Mouse (Mus musculus): ENCODE measurements at regions not wholly inside any gene's neighbourhood (a gene's known extent, or its start where the extent isn't known, plus 50 kb on each side); places are given as distances from the start of the nearest gene placed in this dataset.

GRCm38 (mm10) chr2:64706646-64707177 is 318.1 kb downstream of the Grb14 start:
- no peak for DNase-seq (ENCODE audit: low spot score)
- Histone ChIP-seq H3K4me1 (replicated peaks; ENCODE audit: control insufficient read depth, insufficient read depth) (no peaks in the 10 kb centered on the region), H3K36me3 (ENCODE audit: control insufficient read depth, insufficient read depth, low read length) (no peaks in the 10 kb centered on the region), H3K4me2 (replicated peaks; ENCODE audit: low read depth) (no peak overlapping the region), H3K4me3 (ENCODE audit: low read depth, low read length) (no peak overlapping the region), H3K9ac (ENCODE audit: low read length) (no peak overlapping the region), H3K9me3 (ENCODE audit: control insufficient read depth, low read length) (no peaks in the 10 kb centered on the region), H3K27ac (replicated peaks) (no peak overlapping the region), H3K27me3 (ENCODE audit: control insufficient read depth, insufficient read depth, low read length) (no peaks in the 10 kb centered on the region)
- ATAC-seq (ENCODE audit: low FRiP score, low TSS enrichment), result no peak
- TF ChIP-seq CTCF (IDR thresholded peaks at IDR 0.05; ENCODE audit: low read depth), result no peak
- WGBS, result 74% methylated on average over 1 of the region's 1 CpGs

GRCm38 (mm10) chr2:64695974-64696373 is 328.8 kb downstream of the Grb14 start:
- H3K9ac ChIP-seq (ENCODE audit: low read length), result no peak overlapping the region
- no peak for ATAC-seq (ENCODE audit: low FRiP score, low TSS enrichment)
- no peak overlapping the region for H3K4me2 ChIP-seq (replicated peaks; ENCODE audit: low read depth)
- WGBS, result 68% methylated on average over 1 of the region's 1 CpGs
- TF ChIP-seq CTCF (IDR thresholded peaks at IDR 0.05; ENCODE audit: low read depth) (no peak), EP300 (optimal IDR thresholded peaks at IDR 0.05) (no peak)
- no peak for DNase-seq (ENCODE audit: low spot score)
- H3K4me3 ChIP-seq (ENCODE audit: low read depth, low read length), result no peak overlapping the region
- no peak overlapping the region for H3K27ac ChIP-seq (replicated peaks)
- H3K36me3 ChIP-seq (ENCODE audit: control insufficient read depth, insufficient read depth, low read length), result no peaks in the 10 kb centered on the region
- no peaks in the 10 kb centered on the region for H3K27me3 ChIP-seq (ENCODE audit: control insufficient read depth, insufficient read depth, low read length)
- no peaks in the 10 kb centered on the region for H3K4me1 ChIP-seq (replicated peaks; ENCODE audit: control insufficient read depth, insufficient read depth)
- no peaks in the 10 kb centered on the region for H3K9me3 ChIP-seq (ENCODE audit: control insufficient read depth, low read length)

GRCm38 (mm10) chr2:64691444-64691843 is 333.3 kb downstream of the Grb14 start:
- WGBS, result 84% methylated on average over 1 of the region's 1 CpGs
- TF ChIP-seq CTCF (IDR thresholded peaks at IDR 0.05; ENCODE audit: low read depth) (no peak), EP300 (optimal IDR thresholded peaks at IDR 0.05) (no peak)
- no peak for ATAC-seq (ENCODE audit: low FRiP score, low TSS enrichment)

GRCm38 (mm10) chr2:64690996-64691395 is 333.8 kb downstream of the Grb14 start:
- DNase-seq (ENCODE audit: low spot score), result no peak
- no peak overlapping the region for H3K9ac ChIP-seq (ENCODE audit: low read length)
- H3K36me3 ChIP-seq (ENCODE audit: control insufficient read depth, insufficient read depth, low read length), result no peaks in the 10 kb centered on the region
- no peaks in the 10 kb centered on the region for H3K9me3 ChIP-seq (ENCODE audit: control insufficient read depth, low read length)
- no peaks in the 10 kb centered on the region for H3K27me3 ChIP-seq (ENCODE audit: control insufficient read depth, insufficient read depth, low read length)
- no peaks in the 10 kb centered on the region for H3K4me1 ChIP-seq (replicated peaks; ENCODE audit: control insufficient read depth, insufficient read depth)
- no peak overlapping the region for H3K27ac ChIP-seq (replicated peaks)
- no peak for ATAC-seq (ENCODE audit: low FRiP score, low TSS enrichment)
- no peak overlapping the region for H3K4me2 ChIP-seq (replicated peaks; ENCODE audit: low read depth)
- 68% methylated on average over 3 of the region's 3 CpGs for WGBS
- TF ChIP-seq EP300 (optimal IDR thresholded peaks at IDR 0.05) (no peak), CTCF (IDR thresholded peaks at IDR 0.05; ENCODE audit: low read depth) (no peak)
- H3K4me3 ChIP-seq (ENCODE audit: low read depth, low read length), result no peak overlapping the region

More at GRCm38 (mm10) chr2:64691444-64691843, 333.3 kb downstream of the Grb14 start:
- Histone ChIP-seq H3K36me3 (ENCODE audit: control insufficient read depth, insufficient read depth, low read length) (no peaks in the 10 kb centered on the region), H3K4me1 (replicated peaks; ENCODE audit: control insufficient read depth, insufficient read depth) (no peaks in the 10 kb centered on the region), H3K4me2 (replicated peaks; ENCODE audit: low read depth) (no peak overlapping the region), H3K27me3 (ENCODE audit: control insufficient read depth, insufficient read depth, low read length) (no peaks in the 10 kb centered on the region), H3K27ac (replicated peaks) (no peak overlapping the region), H3K4me3 (ENCODE audit: low read depth, low read length) (no peak overlapping the region), H3K9ac (ENCODE audit: low read length) (no peak overlapping the region), H3K9me3 (ENCODE audit: control insufficient read depth, low read length) (no peaks in the 10 kb centered on the region)
- no peak for DNase-seq (ENCODE audit: low spot score)

GRCm38 (mm10) chr2:64686781-64687180 is 338.0 kb downstream of the Grb14 start:
- ATAC-seq (ENCODE audit: low FRiP score, low TSS enrichment) (no peak), DNase-seq (ENCODE audit: low spot score) (no peak)
- H3K4me3 ChIP-seq (ENCODE audit: low read depth, low read length), result no peak overlapping the region
- TF ChIP-seq CTCF (IDR thresholded peaks at IDR 0.05; ENCODE audit: low read depth) (no peak), EP300 (optimal IDR thresholded peaks at IDR 0.05) (no peak)
- no peak overlapping the region for H3K9ac ChIP-seq (ENCODE audit: low read length)
- H3K4me2 ChIP-seq (replicated peaks; ENCODE audit: low read depth), result no peak overlapping the region
- no peaks in the 10 kb centered on the region for H3K36me3 ChIP-seq (ENCODE audit: control insufficient read depth, insufficient read depth, low read length)
- no peaks in the 10 kb centered on the region for H3K27me3 ChIP-seq (ENCODE audit: control insufficient read depth, insufficient read depth, low read length)
- no peaks in the 10 kb centered on the region for H3K4me1 ChIP-seq (replicated peaks; ENCODE audit: control insufficient read depth, insufficient read depth)
- no peak overlapping the region for H3K27ac ChIP-seq (replicated peaks)
- WGBS, result 87% methylated on average over 8 of the region's 8 CpGs
- H3K9me3 ChIP-seq (ENCODE audit: control insufficient read depth, low read length), result no peaks in the 10 kb centered on the region

GRCm38 (mm10) chr2:64649614-64650013 is 375.2 kb downstream of the Grb14 start:
- Histone ChIP-seq H3K4me1 (replicated peaks; ENCODE audit: control insufficient read depth, insufficient read depth) (no peaks in the 10 kb centered on the region), H3K4me2 (replicated peaks; ENCODE audit: low read depth) (no peak overlapping the region), H3K36me3 (ENCODE audit: control insufficient read depth, insufficient read depth, low read length) (no peaks in the 10 kb centered on the region), H3K9ac (ENCODE audit: low read length) (no peak overlapping the region), H3K9me3 (ENCODE audit: control insufficient read depth, low read length) (no peaks in the 10 kb centered on the region), H3K27ac (replicated peaks) (no peak overlapping the region), H3K27me3 (ENCODE audit: control insufficient read depth, insufficient read depth, low read length) (no peaks in the 10 kb centered on the region), H3K4me3 (ENCODE audit: low read depth, low read length) (no peak overlapping the region)
- WGBS, result 66% methylated on average over 1 of the region's 1 CpGs
- DNase-seq (ENCODE audit: low spot score), result no peak
- no peak for ATAC-seq (ENCODE audit: low FRiP score, low TSS enrichment)
- TF ChIP-seq EP300 (optimal IDR thresholded peaks at IDR 0.05) (no peak), CTCF (IDR thresholded peaks at IDR 0.05; ENCODE audit: low read depth) (no peak)
